Mouse (Mus musculus): ENCODE results near the gene Lag3.
A peak's percentile ranks its signal among the peaks of the same experiment; 100 is the strongest.

Lag3 gene

DNA sequence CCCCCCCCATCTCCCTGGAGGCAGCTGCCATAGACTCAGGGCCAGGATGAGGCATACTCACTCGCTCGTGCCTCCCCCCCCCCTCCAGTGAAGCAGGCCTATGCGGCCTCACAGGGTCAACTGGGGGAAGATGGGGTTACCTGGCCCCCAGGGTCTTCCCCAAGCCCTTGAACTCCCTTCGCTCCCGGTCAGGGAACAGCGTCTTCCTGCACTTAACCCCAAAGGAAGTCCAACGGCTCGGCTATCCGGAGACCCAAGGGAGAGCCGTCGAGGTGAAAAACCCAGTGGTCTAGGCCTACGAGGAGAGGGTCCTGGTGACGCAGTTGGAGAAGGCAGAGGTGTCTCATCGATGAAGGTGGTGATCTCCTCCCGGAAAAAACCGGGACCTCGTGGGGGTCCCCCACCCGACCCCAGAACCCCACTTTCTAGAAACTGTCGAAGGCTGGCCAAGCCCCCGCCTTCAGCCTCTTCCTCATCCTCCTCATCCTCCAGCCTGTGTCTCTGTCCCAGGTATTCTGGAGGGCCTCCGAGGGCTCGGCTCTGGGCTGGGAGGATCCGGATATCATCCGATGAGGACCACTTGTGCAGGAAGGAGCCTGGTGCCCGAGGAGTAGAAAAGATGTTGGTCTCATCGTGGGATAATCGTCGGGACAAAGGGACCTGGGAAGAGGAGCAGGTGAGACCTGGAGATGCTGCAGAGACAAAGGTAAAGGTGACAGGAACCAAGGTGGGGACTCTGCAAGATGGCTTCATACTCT is 52.8 kb downstream of the Lag3 start:
- DNase-seq: no peak

DNA sequence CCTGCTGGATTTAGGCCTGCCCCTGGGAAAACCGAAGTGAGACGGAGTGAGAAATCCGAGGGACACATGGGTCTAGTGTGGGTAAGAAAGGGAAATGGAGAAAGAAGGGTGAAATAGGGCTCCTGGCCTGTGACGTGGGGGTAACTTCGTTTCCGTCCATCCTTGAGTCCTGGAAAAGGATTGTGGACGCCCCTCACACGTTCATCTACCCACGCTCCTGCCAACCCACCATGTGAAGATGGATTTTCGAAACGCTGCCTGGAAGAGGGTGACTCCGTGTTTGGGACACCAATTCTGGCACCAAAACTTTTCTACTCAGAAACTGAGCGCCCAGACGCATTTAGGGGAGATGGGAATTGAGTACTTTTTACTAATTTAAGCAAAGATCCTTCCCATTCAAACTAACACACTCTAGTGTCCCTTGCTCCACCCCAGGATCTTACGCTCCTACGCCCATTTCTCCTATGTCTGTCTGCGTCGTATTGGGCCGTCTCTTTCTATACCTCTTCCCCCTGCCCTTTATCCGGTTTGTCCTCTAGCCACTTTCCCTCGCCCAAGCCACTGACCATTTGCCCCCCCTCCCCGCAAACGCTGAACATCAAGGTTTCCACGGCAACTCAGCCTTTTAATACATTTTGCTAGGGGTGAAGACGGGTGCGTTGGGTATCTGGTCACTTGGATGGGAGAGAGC is 53.5 kb downstream of the Lag3 start:
- DNase-seq: no peak

DNA sequence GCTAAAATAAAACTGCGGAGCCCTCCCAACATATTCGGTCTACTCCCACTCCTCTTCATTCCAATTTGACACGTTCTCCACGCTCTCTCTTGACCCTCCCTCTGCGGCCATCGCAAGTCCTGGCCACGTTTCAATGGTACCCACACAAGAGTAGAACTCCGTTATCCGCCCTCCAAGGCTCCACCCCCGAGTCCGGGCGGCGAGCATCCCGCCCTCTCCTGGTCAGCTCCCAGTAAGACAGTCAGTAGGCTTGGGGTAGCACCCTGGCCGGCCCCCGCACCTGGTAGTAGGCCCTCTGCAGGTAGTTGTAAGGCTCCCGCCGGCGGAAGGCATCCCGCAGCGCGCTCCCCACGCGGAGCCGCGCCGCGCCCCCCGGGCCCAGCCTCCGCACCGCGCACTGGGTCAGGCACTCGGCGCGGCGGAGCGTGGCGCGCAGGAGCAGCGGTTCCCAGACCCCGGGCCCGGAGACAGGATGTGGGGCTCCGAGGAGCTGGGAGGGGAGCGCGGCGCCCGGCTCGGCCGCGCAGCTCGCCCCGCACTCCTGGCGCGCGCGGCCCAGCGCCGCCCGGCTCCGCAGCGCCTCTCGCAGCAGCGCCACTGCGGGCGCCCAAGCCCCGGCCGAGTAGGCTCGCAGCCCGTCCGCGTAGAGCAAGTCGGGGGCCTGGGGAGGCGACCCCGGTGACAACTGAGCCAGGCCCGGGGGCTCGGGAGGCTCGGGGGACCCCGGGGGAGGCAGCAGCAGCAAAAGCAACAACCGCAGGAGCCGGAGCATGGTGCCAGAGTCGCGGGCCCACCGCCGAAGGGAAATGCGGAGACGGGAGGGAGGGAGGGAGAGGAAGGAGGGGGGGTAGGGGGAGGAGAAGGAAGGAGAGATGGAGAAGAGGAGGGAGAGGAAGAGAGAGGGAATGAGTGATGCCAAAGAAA is 54.3 kb downstream of the Lag3 start, which contains the start of gene P3h3:
TSS of gene P3h3 (minus strand) at position 837 of the 924 bp plus-strand sequence.
- DNase-seq: peak; percentile 76 to 87

DNA sequence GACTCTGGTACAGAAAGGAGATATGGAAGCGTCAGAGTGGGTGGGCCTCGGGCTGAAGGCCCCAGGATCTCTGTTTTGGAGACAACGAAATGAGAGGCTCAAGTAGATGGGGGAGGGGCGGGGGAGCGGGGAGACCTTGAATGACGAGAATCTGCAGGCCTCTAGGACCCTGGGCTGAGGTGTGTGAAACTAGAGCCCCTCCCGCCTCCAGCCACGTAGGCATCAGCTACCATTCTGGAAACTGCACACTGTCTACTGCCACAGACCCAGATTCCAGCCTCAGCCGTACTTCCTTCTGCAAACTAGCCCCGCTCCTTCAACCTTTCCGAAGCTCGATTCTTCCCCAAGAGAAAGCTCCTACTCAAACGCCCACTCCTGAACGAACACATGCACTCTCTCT is 55.2 kb downstream of the Lag3 start:
- DNase-seq: no peak

DNA sequence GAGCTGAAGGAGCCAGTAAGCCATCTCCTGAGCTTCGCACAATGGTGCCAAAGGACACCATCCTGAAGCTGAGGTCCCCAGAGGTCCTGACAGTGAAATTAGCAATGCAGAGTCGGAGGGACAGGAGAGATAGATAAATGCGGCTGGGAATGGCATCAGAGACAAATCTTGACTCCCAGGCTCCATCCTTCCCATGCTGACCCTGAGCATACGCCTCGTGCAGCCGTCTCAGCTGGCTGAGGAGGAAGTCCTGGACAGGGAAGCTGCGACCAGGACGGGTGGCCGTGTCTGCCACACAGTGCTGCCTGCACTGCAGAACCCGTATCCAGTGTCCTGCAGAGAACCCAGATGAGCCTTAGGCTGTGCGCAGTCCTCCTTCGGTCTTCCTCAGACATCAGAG is 56.9 kb downstream of the Lag3 start:
- DNase-seq: no peak

All from kidney, postnatal 25 days (tissue).